12 mouse cellular contexts compared by ENCODE assay signal in genomic region chr2:142362888-142363287, GRCm38 (mm10).
A peak's percentile ranks its signal among the peaks of the same experiment; 100 is the strongest.
DNase-seq lines count a peak whose midpoint lies in the region; ATAC-seq lines count a peak whose summit lies in the region.
"Had no signal": no experiment of that assay in that cellular context is flagged by ENCODE, and none has a peak within 500 bp of the region (broad histone marks: within the 10 kb centered on the region; RNA-seq: fewer than 3 reads in every experiment).

No protein-coding gene starts in this region.

- 3% methylated on average over 5 of the region's 5 CpGs for WGBS in forebrain, embryonic 12.5 days
- WGBS in intestine, embryonic 16.5 days = 20% methylated on average over 5 of the region's 5 CpGs

- ATAC-seq in forebrain, embryonic 12.5 days (ENCODE audit: low FRiP score) = peak; percentile 92
- ATAC-seq in intestine, embryonic 16.5 days = no peak

- H3K9ac ChIP-seq in forebrain, embryonic 12.5 days = no peak overlapping the region
- H3K9ac ChIP-seq in intestine, embryonic 16.5 days (ENCODE audit: low read depth, low read length) = no peak overlapping the region

- no peaks in the 10 kb centered on the region for H3K36me3 ChIP-seq in forebrain, embryonic 12.5 days (replicated peaks)
- no peaks in the 10 kb centered on the region for H3K36me3 ChIP-seq in intestine, embryonic 16.5 days (ENCODE audit: control insufficient read depth, insufficient read depth, low read length)

- H3K9me3 ChIP-seq in forebrain, embryonic 12.5 days = no peaks in the 10 kb centered on the region
- no peaks in the 10 kb centered on the region for H3K9me3 ChIP-seq in intestine, embryonic 16.5 days (ENCODE audit: control insufficient read depth, low read length)

- peak overlapping the region; percentile 6; the same call in 1 of the 2 replicates for H3K4me2 ChIP-seq in forebrain, embryonic 12.5 days
- H3K4me2 ChIP-seq in intestine, embryonic 16.5 days (ENCODE audit: low read depth, low read length) = no peak overlapping the region

- peaks cover 20% of the 10 kb centered on the region for H3K4me1 ChIP-seq in forebrain, embryonic 12.5 days
- H3K4me1 ChIP-seq in intestine, embryonic 16.5 days (ENCODE audit: control insufficient read depth, insufficient read depth, low read length) = no peaks in the 10 kb centered on the region

- peak; percentile 7 for DNase-seq in right cerebral cortex, adult 18-20 months
- DNase-seq in right cerebral cortex, postnatal 25 days = no peak
- DNase-seq in layer of hippocampus, postnatal 36 days = peak; percentile 22 to 37
- peak; percentile 49 for DNase-seq in retina, embryonic 14.5 days (ENCODE audit: low spot score)
- DNase-seq in gastrocnemius, postnatal 4 days (ENCODE audit: low spot score in 2 of 2) = no peak
- no peak for DNase-seq in urinary bladder, postnatal 14 days (ENCODE audit: low spot score)
- DNase-seq: adrenal gland, adult 8-10 months; cerebellum, postnatal 36 days; heart, postnatal 36 days had no signal

- no peak overlapping the region for H3K4me3 ChIP-seq in forebrain, embryonic 12.5 days (replicated peaks)
- H3K4me3 ChIP-seq in intestine, embryonic 16.5 days (ENCODE audit: low read length) = no peak overlapping the region
- H3K4me3 ChIP-seq: left cerebral cortex, adult 2 months had no signal

- H3K27ac ChIP-seq in forebrain, embryonic 12.5 days = peak overlapping the region; percentile 2; the same call in 1 of the 2 replicates
- H3K27ac ChIP-seq in intestine, embryonic 16.5 days (ENCODE audit: low read length) = no peak overlapping the region
- H3K27ac ChIP-seq: left cerebral cortex, adult 2 months had no signal

- no peaks in the 10 kb centered on the region for H3K27me3 ChIP-seq in forebrain, embryonic 12.5 days
- no peaks in the 10 kb centered on the region for H3K27me3 ChIP-seq in intestine, embryonic 16.5 days (replicated peaks; ENCODE audit: control insufficient read depth, insufficient read depth, low read length)

Comparison
In these comparisons a context has a peak if more than half of its experiments do, and no peak if none do; other contexts are left out.
1. DNase-seq: peak in right cerebral cortex, adult 18-20 months (single experiment), layer of hippocampus, postnatal 36 days (2 of 2) and retina, embryonic 14.5 days (single experiment); none in right cerebral cortex, postnatal 25 days (single experiment), gastrocnemius, postnatal 4 days (0 of 2) and urinary bladder, postnatal 14 days (single experiment).